Mouse (Mus musculus) cerebellum, postnatal 36 days (tissue): ENCODE data around the gene Fuca2.
A peak's percentile ranks its signal among the peaks of the same experiment; 100 is the strongest.
"Not testable (repeated sequence)": the region's sequence is repeated elsewhere in the genome, so short reads cannot be mapped to it uniquely, and the experiment has no call there.

ENCODE experiments used
- DNase-seq, 2 experiments: peaks; one replicate each; pipeline ENCODE4 v3.0.0; 2021 to 2022; ENCODE audit warnings: mixed read lengths in 2 of 2

Fuca2 gene

GRCm38 (mm10) chr10:13499331-13499730 is at the start of gene Fuca2:
TSS of gene Fuca2 (plus strand) at chr10:13499540.
- no peak for DNase-seq

- DNase-seq, result no peak
Observed at GRCm38 (mm10) chr10:13451640-13452039, 47.7 kb upstream of the Fuca2 start.

- DNase-seq, result no peak
Observed at GRCm38 (mm10) chr10:13453200-13453990, 45.9 kb upstream of the Fuca2 start.

GRCm38 (mm10) chr10:13464295-13464694 is 35.0 kb upstream of the Fuca2 start:
- DNase-seq, result not testable (repeated sequence)

GRCm38 (mm10) chr10:13466925-13467324 is 32.4 kb upstream of the Fuca2 start:
- no peak for DNase-seq

- DNase-seq, result not testable (repeated sequence)
Observed at GRCm38 (mm10) chr10:13468025-13468529, 31.3 kb upstream of the Fuca2 start.

GRCm38 (mm10) chr10:13470236-13470635 is 29.1 kb upstream of the Fuca2 start:
- DNase-seq, result no peak

GRCm38 (mm10) chr10:13473287-13473832 is 26.0 kb upstream of the Fuca2 start:
- no peak for DNase-seq

- peak; percentile 22 to 27 for DNase-seq
Observed at GRCm38 (mm10) chr10:13473833-13474567, 25.3 kb upstream of the Fuca2 start, which contains the start of gene Phactr2. TSS of gene Phactr2 (minus strand) at chr10:13474412.

- DNase-seq, result peak in 1 of 2 experiments; percentile 8
Observed at GRCm38 (mm10) chr10:13474568-13474955, 24.8 kb upstream of the Fuca2 start.

- DNase-seq, result no peak
Observed at GRCm38 (mm10) chr10:13475121-13475520, 24.2 kb upstream of the Fuca2 start.

GRCm38 (mm10) chr10:13479341-13479740 is 20.0 kb upstream of the Fuca2 start:
- no peak for DNase-seq

GRCm38 (mm10) chr10:13485958-13486357 is 13.4 kb upstream of the Fuca2 start:
- DNase-seq, result no peak

- DNase-seq, result no peak
Observed at GRCm38 (mm10) chr10:13489671-13490070, 9.7 kb upstream of the Fuca2 start.

GRCm38 (mm10) chr10:13493978-13494686 is 5.2 kb upstream of the Fuca2 start:
- DNase-seq, result no peak

- DNase-seq, result no peak
Observed at GRCm38 (mm10) chr10:13496315-13496714, 3.0 kb upstream of the Fuca2 start.

GRCm38 (mm10) chr10:13500473-13500872 is 1.1 kb downstream of the Fuca2 start:
- DNase-seq, result no peak

GRCm38 (mm10) chr10:13500938-13501496 is 1.7 kb downstream of the Fuca2 start:
- DNase-seq, result peak; percentile 81

- DNase-seq, result peak in 1 of 2 experiments; percentile 13
Observed at GRCm38 (mm10) chr10:13501533-13501932, 2.2 kb downstream of the Fuca2 start.

- no peak for DNase-seq
Observed at GRCm38 (mm10) chr10:13502371-13502770, 3.0 kb downstream of the Fuca2 start.

- DNase-seq, result no peak
Observed at GRCm38 (mm10) chr10:13521857-13522256, 22.5 kb downstream of the Fuca2 start.

GRCm38 (mm10) chr10:13528155-13528554 is 28.8 kb downstream of the Fuca2 start:
- no peak for DNase-seq
